Mouse (Mus musculus): ENCODE measurements around the gene Bhlhe23.
A peak's percentile ranks its signal among the peaks of the same experiment; 100 is the strongest.

The Bhlhe23 gene

DNA sequence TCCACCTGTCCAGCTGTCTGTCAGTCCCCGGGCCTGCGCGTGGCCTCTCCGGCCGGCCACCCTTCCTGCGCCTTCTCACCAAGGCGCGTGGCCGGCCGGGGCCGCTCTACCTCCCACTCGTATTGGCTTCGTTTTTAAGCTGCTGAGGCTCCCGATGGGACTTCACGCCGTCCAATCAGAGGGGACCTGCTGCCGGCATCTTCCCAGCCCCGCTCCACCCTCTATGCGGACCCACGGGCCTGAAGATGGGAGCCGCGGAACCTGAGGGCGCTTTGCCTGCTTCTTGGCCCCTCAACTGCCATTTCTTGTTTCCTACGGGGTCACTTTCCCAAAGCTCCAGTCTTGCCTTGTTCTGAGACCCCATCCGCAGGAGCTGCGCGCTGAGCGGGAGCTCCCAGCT lies at the start of gene Bhlhe23:
Gene Bhlhe23, minus strand, starts transcription at position 108 of the 400 bp plus-strand sequence.
- no peak for DNase-seq (ENCODE audit: low spot score)

DNA sequence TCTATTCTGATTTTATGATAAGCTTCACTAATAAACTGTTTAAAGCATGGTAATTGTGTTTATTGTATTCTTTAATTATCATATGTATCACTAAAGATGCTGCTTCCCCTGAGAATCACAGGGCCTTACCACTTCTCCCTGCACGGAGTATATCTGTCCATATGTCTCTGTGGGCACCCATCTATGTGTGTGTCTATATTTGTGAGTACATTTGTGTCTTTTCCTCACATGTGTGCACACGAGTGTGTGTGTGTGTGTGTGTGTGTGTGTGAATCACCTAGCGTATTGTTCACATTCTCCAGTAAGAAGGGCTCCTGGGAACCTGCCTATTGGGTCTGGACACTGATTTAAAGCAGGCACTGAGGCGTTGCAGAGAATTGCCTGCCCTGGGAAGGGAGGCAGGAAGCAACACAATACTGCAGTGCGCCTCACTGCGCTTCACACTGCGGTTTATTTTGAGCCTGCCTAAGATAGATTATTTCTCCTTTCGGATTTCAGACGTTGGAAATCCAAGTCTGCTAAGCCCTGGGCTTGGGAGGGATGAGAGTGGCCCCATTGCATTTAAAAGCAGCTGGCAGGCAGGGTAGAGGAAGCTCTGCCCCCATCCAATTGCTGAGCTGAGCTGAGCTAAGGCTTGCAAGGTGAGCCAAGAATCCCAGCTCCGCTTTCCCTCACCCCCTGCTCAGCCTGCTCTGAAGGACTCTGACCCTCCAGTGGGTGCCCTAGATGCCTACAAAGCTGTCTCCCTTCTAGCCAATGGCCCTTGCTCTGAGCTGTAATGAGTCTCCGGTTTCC lies 48.6 kb upstream of the Bhlhe23 start:
- DNase-seq (ENCODE audit: low spot score), result no peak

DNA sequence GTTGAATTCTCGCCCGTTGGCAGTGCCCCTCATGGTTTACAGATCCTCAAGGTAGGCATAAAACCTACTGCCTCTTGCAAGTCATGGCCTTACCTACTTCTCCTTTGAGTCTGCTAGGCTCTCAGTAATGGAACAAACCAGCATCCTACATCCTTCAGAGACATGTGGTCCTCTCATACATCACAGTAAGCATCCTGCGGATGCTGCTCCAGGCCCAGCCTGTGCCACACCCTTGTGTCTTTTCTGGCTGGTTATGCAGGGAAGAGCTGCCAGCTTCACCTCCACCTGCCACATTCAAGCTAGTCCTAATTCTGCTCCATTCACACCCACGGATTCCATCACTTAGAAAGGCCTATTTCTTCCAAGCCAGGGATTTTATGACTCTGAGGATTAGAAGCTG lies 48.0 kb upstream of the Bhlhe23 start:
- no peak for DNase-seq (ENCODE audit: low spot score)

DNA sequence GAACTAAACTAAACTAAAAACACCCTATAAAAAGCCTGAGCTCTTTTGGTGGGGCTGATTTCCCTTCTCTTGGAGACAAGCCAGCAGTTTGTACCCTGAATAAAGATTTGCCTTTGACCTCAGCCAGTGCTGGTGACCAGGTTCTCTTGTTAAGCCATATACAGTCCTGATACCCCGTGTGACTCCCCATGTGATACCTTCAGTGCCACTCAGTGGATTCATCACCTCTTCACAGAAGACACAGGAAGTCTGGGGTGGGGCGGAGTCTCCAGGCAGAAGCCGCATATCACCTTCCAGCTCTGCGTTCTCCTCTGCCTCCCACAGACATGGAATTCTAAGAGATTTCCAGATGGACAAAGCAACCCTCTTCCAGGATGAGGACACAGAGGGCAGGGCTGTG lies 47.4 kb upstream of the Bhlhe23 start:
- no peak for DNase-seq (ENCODE audit: low spot score)

DNA sequence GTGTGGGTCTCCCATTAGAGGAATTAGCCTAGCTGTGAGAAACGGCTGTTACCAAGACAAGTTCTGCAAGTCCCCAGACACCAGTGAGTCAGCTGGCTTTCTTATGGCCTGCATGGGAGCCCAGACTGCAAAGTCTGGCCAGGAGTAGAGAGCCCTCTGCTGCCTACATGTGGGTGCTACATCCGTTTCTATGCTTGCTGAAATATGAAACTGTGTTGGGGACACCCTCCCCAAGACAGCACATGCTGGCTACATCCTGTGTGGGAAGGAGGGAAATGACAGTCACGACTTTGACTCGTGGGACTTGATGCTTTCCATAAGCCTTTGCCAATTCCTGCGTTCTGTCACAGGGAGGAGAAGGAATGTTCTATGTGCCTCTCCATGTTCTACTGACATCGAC lies 45.8 kb upstream of the Bhlhe23 start:
- no peak for DNase-seq (ENCODE audit: low spot score)

DNA sequence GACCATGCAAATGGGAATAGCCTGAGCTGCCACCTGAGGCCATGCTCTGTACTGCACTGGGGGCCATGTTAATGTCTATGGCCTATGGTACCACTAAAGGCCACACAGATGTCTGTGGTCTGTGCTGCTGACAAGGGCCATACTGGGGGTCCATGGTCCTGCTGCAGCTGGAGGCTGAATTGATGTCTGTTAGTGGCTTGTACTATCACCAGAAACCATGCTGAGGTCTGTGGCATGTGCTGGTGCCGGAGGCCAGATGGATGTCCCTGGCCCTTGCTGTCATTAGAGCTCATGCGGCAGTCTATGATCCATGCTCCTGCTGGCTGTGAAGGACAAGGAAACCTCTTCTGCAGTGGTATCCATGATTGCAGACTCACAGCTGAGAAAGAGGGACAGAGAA lies 42.8 kb upstream of the Bhlhe23 start:
- DNase-seq (ENCODE audit: low spot score), result no peak

DNA sequence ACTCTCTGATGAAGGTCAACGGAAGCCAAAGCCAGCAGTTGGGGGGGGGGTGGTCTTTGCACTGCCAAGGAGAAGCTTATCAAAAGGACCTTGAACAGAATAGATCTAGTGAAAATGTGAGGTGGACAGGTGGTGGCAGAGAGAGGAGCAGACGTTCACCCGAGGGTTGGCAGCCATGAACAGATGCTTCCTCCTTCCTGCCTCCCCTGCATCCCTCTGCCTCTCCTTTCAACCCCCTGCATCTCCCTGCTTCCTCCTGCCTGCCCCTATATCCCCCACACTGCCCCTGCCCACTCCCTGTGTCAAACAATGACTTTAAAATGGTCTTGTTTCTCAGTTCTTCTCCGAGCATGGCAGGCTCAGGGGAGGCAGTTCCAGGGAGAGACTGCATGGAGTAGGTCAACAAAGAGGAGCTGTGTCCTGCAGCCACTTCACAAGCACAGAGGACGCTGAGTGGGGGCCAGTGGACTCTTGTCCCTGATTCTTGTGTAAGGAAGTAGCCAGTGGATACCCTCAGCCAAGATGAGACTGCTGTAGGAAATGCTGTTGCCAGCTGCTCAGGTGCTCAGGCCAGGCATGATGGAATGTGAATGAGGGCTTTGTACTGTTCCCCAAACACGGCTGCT lies 39.9 kb upstream of the Bhlhe23 start:
- no peak for DNase-seq (ENCODE audit: low spot score)

DNA sequence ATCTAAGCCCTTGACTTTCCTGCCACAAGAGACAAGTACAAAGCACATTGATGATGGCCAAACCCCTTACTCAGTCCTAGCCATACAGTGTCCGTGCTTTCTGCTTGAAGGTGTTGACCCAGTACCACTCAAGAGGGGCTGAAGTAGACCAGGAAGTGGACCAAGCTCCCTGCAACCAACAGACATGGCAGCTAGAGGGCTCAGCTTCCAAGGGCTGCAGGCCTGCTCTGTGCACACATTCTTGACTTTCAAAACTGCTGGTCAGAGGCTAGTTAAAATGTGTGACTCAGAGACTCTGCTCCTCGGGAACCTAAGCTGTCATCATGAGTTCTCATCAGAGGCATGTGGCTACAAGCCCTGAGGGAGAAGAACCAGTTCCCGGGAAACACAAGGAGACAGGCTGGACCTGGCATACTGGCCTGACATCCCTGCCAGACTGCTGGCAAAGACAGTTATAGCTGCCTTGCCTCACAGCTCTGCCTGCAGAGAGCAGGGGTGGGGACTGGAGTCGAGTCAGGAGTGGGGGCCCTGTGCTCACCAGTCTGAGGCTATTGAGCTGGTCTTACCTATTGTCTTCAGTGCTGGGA lies 37.4 kb upstream of the Bhlhe23 start:
- no peak for DNase-seq (ENCODE audit: low spot score)

DNA sequence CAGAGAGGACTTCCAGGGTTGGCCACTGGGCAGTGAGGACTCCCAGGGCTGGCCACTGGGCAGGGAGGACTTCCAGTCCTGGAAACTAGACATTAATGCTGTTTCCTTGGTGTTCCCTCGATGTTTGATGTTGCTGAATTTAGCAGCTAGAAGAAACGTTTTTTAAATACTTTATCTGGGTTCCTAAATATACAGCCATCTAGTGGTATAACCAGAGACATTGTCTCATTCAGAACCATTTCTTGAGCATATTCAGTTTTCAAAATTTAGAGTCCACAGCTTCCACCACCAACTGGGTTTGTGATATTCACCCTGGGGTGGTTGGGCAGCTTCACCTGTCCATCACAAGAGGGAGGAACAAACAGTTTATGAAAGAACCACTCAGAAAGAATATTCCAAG lies 34.3 kb upstream of the Bhlhe23 start:
- DNase-seq (ENCODE audit: low spot score), result no peak

DNA sequence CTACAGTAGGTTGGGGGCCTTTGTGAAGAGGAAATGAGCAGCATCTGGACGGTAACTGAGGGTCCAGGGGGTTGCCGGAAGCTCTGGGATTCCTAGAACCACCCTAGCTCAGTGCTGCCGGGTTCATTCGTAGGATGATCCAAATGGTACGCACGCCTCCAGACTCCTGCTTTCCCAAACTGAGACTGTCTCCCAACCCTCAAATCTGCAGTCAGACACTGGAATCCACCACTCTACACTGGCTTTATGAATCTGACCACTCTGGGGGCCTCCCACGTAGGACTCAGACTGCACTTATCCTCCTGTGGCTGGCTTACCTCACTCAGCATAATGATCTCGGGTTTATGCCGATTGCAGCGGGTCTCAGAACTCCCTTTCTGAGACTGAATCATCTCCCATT lies 32.8 kb upstream of the Bhlhe23 start:
- DNase-seq (ENCODE audit: low spot score), result no peak

DNA sequence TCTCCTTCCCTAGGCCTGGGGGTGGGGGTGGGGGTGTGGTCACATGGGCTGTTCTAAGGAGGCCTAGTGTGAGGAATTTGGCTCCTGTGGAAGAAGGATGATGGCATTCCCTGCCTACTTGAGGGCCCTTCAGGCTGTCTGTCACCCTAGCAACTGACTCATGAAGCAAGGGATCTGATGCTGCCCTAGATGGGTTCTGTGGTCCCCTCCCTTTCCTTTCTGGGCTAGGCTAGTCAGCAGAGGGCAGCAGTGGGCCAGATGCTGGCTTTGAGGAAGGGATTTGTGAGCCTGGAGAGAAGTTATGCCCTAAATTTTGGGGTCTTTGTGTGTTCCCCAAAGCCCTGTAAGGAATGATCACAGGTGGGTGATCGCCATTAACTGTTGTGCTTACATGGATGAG lies 29.3 kb upstream of the Bhlhe23 start:
- DNase-seq (ENCODE audit: low spot score), result no peak

DNA sequence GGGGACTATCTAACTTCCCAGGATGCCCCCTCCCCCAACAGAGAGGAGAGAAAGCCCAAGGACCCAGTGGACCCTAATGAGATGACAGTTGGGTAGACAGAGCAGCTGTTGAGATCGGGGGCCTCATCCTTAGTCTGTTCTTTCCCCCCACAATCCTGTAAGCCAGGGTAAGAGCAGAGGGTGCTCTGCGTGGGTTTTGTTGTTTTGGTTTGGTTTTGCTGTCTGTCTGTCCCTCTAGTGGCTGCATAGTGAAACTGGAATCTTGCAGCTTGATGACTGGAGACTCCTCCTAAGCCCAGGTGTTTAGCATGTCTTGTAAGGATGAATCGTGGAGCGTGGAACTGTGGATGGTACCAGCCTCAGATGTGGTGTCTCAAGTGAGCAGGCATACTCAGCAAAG lies 19.3 kb upstream of the Bhlhe23 start:
- no peak for DNase-seq (ENCODE audit: low spot score)

DNA sequence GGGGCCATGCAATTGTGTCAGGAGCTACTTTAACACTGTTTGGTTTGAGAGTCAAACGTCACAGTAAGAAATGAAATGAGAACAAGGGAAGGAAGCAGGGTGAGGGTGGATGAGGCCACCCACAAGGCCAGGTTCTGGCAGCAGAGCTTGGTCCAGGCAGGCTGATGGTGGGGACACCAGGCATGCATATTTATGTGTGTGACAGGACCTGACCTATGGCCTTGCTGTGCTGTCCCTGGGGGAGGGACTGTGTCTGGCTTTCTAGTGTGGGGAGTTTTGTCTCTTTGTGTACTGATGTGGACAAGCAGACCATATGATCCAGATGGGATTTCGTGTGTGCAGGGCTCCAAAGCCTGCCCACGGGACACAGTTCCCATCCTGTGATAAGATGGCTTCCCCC lies 18.9 kb upstream of the Bhlhe23 start:
- no peak for DNase-seq (ENCODE audit: low spot score)

DNA sequence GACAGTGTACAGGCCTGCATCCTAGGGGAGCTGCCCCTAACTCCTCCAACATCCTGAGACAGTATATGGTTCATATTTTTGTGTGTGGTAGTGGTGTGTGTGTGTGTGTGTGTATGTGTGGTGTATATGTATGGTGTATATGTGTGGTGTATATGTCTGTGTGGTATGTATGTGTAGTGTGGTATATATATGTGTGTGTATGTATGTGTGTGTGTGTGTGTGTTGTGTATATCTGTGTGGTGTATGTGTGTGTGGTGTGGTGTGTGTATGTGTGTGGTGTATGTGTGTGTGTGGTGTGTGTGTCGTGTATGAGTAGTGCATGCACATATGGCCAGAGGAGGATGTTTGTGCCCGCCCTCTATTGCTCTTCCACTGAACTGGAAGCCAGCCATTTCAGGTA lies 17.7 kb upstream of the Bhlhe23 start:
- DNase-seq (ENCODE audit: low spot score), result no peak

DNA sequence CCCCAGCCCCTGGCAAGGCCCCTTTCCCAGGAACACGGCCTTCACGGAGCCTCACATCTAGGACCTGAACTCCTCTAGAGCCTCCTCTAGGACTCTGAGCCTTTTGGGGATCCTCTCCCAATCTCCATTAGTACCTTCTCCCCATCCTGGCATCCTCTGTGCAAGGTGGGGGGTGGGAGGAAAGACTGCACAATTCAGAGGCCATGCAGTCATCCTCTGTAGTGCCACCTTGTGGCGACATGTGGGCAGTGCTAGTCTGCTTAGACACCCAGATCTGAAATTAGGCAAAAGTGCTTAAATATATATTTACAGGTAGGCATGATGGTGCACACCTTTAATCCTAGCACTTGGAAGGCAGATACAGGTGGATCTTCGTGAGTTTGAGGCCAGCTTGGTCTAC lies 15.0 kb upstream of the Bhlhe23 start:
- peak; percentile 23 for DNase-seq (ENCODE audit: low spot score)

DNA sequence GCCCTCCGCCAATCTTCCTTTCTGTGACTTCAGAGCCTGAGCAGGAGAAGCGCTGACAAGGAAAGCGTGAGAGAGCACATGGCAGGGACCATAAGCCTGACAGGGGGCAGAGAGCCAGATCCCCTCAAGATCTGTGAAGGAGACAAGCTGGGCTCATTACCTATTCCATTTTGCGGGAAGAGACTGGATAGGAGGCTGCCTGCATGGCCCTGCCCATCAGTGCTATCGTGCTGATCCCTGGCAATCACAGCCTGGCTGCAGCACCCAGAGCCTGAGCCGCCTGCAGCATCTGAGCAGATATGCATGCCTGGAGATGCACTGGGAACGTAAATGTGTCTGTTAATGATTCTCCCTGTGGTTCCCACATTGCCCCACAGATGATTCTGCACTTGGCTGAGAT lies 12.1 kb upstream of the Bhlhe23 start:
- no peak for DNase-seq (ENCODE audit: low spot score)

DNA sequence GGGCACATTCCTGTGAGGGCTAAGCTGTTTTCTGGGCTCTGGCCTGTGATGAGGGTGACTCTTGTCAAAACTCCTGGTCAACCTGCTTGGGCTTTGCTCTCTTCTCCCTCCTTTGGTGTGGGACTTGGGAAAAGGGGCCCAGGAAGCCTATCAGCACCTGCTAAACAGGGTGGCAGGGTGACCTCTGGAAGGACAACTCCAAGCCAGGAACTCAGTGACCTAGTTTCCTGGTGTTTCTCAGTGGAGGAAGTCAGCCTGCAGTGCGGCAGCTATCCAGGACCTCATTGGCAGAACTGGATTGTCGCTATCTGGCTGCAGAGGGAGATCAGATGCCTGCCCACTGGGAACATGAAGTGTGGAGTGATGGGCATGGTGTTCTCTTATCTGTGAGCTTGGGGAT lies 11.7 kb upstream of the Bhlhe23 start:
- DNase-seq (ENCODE audit: low spot score), result no peak

DNA sequence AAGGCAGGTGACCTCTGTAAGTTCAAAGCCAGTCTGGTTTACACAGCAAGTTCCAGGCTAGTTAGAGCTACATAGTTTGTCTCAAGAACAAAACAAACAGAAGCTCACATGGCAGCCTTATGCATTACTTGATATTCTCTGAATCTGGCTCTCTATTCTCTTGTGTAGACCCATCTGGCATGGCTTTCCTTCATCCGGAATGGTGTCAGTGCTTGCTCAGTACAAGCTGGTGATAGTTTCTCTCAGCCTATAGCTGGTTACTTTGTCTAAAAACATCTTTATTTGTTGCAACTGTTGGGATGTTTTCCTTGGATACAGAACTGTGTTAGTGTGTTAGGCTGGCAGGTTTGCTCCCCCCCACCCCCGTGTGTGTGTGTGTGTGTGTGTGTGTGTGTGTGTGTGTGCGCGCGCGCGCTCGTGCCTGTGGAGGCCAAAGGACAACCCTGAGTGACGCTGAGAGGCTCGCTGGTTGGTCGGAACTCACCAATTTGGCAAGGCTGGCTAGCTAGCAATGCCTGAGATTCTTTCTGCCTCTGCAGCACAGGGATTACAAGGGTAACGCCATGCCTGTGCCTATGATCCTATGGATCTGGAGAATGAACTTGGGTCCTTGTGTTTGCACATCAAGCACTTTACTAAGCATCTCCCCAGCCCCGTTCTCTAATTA lies 11.0 kb upstream of the Bhlhe23 start:
- no peak for DNase-seq (ENCODE audit: low spot score)

DNA sequence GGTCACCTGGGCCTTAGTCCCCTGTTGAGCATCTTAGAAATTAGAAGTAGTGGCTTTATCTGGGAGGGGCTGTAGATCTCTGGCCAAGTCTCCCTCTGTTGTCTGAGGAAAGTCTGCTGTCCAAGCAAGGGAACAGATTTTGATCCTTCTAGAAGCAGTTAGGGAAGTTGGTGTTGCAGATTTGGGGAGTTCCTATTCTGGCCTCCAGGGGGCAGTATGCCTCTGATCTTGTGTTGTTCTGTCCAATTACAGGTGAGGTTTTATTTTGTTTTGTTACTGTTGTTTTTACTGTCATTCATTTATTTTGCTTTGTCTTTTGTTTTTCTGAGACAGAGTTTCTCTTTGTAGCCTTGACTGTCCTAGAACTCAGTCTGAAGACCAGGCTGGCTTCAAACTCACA lies 10.0 kb upstream of the Bhlhe23 start:
- peak; percentile 28 for DNase-seq (ENCODE audit: low spot score)

DNA sequence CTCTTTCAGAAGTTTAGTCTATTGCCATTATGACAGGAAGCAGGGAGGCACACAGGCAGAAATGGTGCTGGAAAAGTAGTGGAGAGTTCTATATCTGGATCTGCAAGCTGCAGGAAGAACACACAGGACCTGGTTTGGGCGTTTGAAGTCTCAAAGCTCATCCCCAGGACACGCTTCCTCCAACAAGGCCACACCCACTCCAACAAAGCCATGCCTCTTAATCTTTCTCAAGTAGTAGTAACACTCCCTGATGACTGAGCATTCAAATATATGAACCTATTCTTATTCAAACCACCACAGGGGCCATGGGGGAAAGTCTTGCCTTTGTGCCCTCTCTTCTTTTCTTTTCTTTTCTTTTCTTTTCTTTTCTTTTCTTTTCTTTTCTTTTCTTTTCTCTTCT lies 3.6 kb upstream of the Bhlhe23 start:
- no peak for DNase-seq (ENCODE audit: low spot score)

DNA sequence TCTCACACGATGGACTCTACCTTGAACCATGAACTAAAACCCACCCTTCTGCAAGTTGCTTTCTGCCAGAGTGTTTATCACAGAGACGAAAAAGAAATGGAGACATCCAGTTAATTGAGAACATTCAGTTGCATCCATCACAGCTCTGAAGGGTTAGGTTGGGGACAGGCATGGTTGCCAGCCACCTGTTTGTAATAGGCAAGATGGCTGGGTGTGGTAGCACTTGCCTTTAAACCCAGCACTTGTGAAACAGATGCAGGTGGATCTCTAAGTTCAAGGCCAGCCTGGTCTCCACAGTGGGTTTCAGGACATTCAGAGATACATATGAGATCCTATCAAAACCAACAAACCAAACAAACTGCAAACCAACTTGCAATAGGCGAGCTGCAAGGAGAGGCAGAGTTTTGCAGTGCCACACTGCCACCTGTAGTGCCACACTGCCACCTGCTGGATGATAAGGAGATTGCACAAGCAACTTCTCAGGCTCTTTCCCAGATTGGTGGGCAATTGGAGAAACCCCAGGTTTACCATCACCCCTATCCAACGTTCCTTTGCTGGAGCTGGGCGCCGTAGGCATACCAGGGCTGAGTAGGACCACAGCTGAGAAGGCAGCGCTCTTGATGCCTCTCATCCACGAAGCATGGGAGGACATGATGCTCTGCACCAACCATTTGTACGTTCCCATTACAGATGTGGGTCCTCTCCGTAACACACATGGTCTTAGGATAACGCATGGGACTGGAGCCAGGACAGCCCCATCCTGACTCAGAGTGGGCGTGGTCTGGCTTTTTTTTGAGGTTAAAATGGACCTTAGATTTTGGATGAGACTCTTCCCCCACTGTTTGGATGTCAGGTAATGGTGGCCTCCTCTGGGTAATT lies 2.8 kb upstream of the Bhlhe23 start:
- DNase-seq (ENCODE audit: low spot score), result peak; percentile 60

DNA sequence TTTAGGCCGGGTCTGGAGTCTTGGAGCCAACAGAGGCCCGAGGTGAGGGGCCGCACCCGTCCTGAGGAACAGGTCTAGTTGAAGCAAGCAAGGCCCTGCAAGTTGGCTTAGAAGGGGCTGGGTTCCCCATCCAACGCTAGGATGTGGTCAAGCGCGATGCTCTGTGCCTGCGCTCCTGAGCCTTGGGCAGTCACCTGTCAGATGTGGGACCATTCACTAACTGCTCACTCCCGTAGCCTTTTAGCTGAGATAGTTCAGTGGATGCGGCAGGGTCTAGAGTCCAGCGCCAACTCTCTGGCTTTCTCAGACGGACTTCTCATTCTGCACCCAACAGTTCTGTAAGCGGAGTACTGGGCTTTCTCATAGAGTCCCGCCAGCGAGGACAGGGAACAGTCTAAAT lies 1.1 kb downstream of the Bhlhe23 start:
- DNase-seq (ENCODE audit: low spot score), result no peak
